Mouse (Mus musculus): Measurements from ENCODE around the gene Arhgef7. TPM values are rescaled to one million over a fixed set of nuclear protein-coding genes. Genes with fewer than 3 reads are reported as not detected.

Gene Arhgef7
- total and polyA plus RNA-seq, 3 experiments: 59.7 to 117 (median 114) TPM

- intact Hi-C loops (cut with DNase I): no loop called here
- 65% methylated on average over 3 of the region's 3 CpGs for WGBS
- H3K79me2 ChIP-seq (replicated peaks; ENCODE audit: control insufficient read depth, insufficient read depth, low read length): no peaks in the 10 kb centered on the region
- no peak overlapping the region for H3K4me3 ChIP-seq
- peaks cover 6% of the 10 kb centered on the region; the same call in 1 of the 2 replicates for H3K4me1 ChIP-seq (ENCODE audit: control insufficient read depth, insufficient read depth, low read length)
- DNase-seq: no peak
- no peak overlapping the region for H3K27ac ChIP-seq
- 0 out of 2 replicates have a peak, but pooled peaks cover 3% of the 10 kb centered on the region for H3K36me3 ChIP-seq (ENCODE audit: control insufficient read depth, insufficient read depth, low read length)
- no peaks in the 10 kb centered on the region for H3K27me3 ChIP-seq (ENCODE audit: control insufficient read depth, insufficient read depth, low read length)
- H3K9ac ChIP-seq (ENCODE audit: low read depth, low read length): no peak overlapping the region
- TF ChIP-seq POLR2A (IDR thresholded peaks at IDR 0.05; ENCODE audit: insufficient read depth, low read depth, low read length) (no peak), CTCF (IDR thresholded peaks at IDR 0.05) (no peak), EP300 (IDR thresholded peaks at IDR 0.05; ENCODE audit: insufficient read depth, low read depth, low read length) (no peak)
Measured at GRCm38 (mm10) chr8:11825756-11826155, 98.2 kb downstream of the Arhgef7 start.

- no peak overlapping the region for H3K4me3 ChIP-seq
- H3K4me1 ChIP-seq (ENCODE audit: control insufficient read depth, insufficient read depth, low read length): peaks cover 4% of the 10 kb centered on the region; the same call in 1 of the 2 replicates
- TF ChIP-seq POLR2A (IDR thresholded peaks at IDR 0.05; ENCODE audit: insufficient read depth, low read depth, low read length) (no peak), EP300 (IDR thresholded peaks at IDR 0.05; ENCODE audit: insufficient read depth, low read depth, low read length) (no peak), CTCF (IDR thresholded peaks at IDR 0.05) (no peak)
- H3K27ac ChIP-seq: no peak overlapping the region
- 38% methylated on average over 3 of the region's 3 CpGs for WGBS
- no peaks in the 10 kb centered on the region for H3K79me2 ChIP-seq (replicated peaks; ENCODE audit: control insufficient read depth, insufficient read depth, low read length)
- no peak for DNase-seq
- no peak overlapping the region for H3K9ac ChIP-seq (ENCODE audit: low read depth, low read length)
- no peaks in the 10 kb centered on the region for H3K27me3 ChIP-seq (ENCODE audit: control insufficient read depth, insufficient read depth, low read length)
- intact Hi-C loops (cut with DNase I): no loop called here
- 0 out of 2 replicates have a peak, but pooled peaks cover 3% of the 10 kb centered on the region for H3K36me3 ChIP-seq (ENCODE audit: control insufficient read depth, insufficient read depth, low read length)
Measured at GRCm38 (mm10) chr8:11827312-11827711, 99.8 kb downstream of the Arhgef7 start.

GRCm38 (mm10) chr8:11830214-11831046, 102.9 kb downstream of the Arhgef7 start:
- no peak overlapping the region for H3K9ac ChIP-seq (ENCODE audit: low read depth, low read length)
- no peaks in the 10 kb centered on the region for H3K27me3 ChIP-seq (ENCODE audit: control insufficient read depth, insufficient read depth, low read length)
- H3K4me1 ChIP-seq (ENCODE audit: control insufficient read depth, insufficient read depth, low read length): peaks cover 2% of the 10 kb centered on the region; the same call in 1 of the 2 replicates
- no peaks in the 10 kb centered on the region for H3K36me3 ChIP-seq (ENCODE audit: control insufficient read depth, insufficient read depth, low read length)
- intact Hi-C loops (cut with DNase I): no loop called here
- TF ChIP-seq POLR2A (IDR thresholded peaks at IDR 0.05; ENCODE audit: insufficient read depth, low read depth, low read length): no peak
- TF ChIP-seq EP300 (IDR thresholded peaks at IDR 0.05; ENCODE audit: insufficient read depth, low read depth, low read length): no peak
- TF ChIP-seq CTCF (IDR thresholded peaks at IDR 0.05): no peak
- no peaks in the 10 kb centered on the region for H3K79me2 ChIP-seq (replicated peaks; ENCODE audit: control insufficient read depth, insufficient read depth, low read length)
- 80% methylated on average over 16 of the region's 16 CpGs for WGBS
- H3K27ac ChIP-seq: no peak overlapping the region
- H3K4me3 ChIP-seq: no peak overlapping the region
- no peak for DNase-seq

GRCm38 (mm10) chr8:11831174-11831573, 103.7 kb downstream of the Arhgef7 start:
- Histone ChIP-seq H3K36me3 (ENCODE audit: control insufficient read depth, insufficient read depth, low read length) (no peaks in the 10 kb centered on the region), H3K9ac (ENCODE audit: low read depth, low read length) (no peak overlapping the region), H3K27ac (no peak overlapping the region), H3K27me3 (ENCODE audit: control insufficient read depth, insufficient read depth, low read length) (no peaks in the 10 kb centered on the region), H3K4me3 (no peak overlapping the region), H3K79me2 (replicated peaks; ENCODE audit: control insufficient read depth, insufficient read depth, low read length) (no peaks in the 10 kb centered on the region), H3K4me1 (ENCODE audit: control insufficient read depth, insufficient read depth, low read length) (peaks cover 2% of the 10 kb centered on the region; the same call in 1 of the 2 replicates)
- intact Hi-C loops (cut with DNase I): no loop called here
- 76% methylated on average over 10 of the region's 10 CpGs for WGBS
- TF ChIP-seq POLR2A (IDR thresholded peaks at IDR 0.05; ENCODE audit: insufficient read depth, low read depth, low read length) (no peak), CTCF (IDR thresholded peaks at IDR 0.05) (no peak), EP300 (IDR thresholded peaks at IDR 0.05; ENCODE audit: insufficient read depth, low read depth, low read length) (no peak)
- DNase-seq: no peak

- H3K4me1 ChIP-seq (ENCODE audit: control insufficient read depth, insufficient read depth, low read length): peaks cover 2% of the 10 kb centered on the region; the same call in 1 of the 2 replicates
- H3K27ac ChIP-seq: no peak overlapping the region
- intact Hi-C loops (cut with DNase I): no loop called here
- H3K79me2 ChIP-seq (replicated peaks; ENCODE audit: control insufficient read depth, insufficient read depth, low read length): no peaks in the 10 kb centered on the region
- no peak for DNase-seq
- no peaks in the 10 kb centered on the region for H3K27me3 ChIP-seq (ENCODE audit: control insufficient read depth, insufficient read depth, low read length)
- no peaks in the 10 kb centered on the region for H3K36me3 ChIP-seq (ENCODE audit: control insufficient read depth, insufficient read depth, low read length)
- H3K9ac ChIP-seq (ENCODE audit: low read depth, low read length): no peak overlapping the region
- no peak overlapping the region for H3K4me3 ChIP-seq
- TF ChIP-seq CTCF (IDR thresholded peaks at IDR 0.05): no peak
- TF ChIP-seq EP300 (IDR thresholded peaks at IDR 0.05; ENCODE audit: insufficient read depth, low read depth, low read length): no peak
- no peak for TF ChIP-seq POLR2A (IDR thresholded peaks at IDR 0.05; ENCODE audit: insufficient read depth, low read depth, low read length)
- 79% methylated on average over 5 of the region's 5 CpGs for WGBS
Measured at GRCm38 (mm10) chr8:11831939-11832338, 104.4 kb downstream of the Arhgef7 start.

GRCm38 (mm10) chr8:11833157-11833556, 105.6 kb downstream of the Arhgef7 start:
- Histone ChIP-seq H3K27ac (no peak overlapping the region), H3K9ac (ENCODE audit: low read depth, low read length) (no peak overlapping the region), H3K36me3 (ENCODE audit: control insufficient read depth, insufficient read depth, low read length) (no peaks in the 10 kb centered on the region), H3K27me3 (ENCODE audit: control insufficient read depth, insufficient read depth, low read length) (no peaks in the 10 kb centered on the region), H3K4me3 (no peak overlapping the region), H3K79me2 (replicated peaks; ENCODE audit: control insufficient read depth, insufficient read depth, low read length) (no peaks in the 10 kb centered on the region), H3K4me1 (ENCODE audit: control insufficient read depth, insufficient read depth, low read length) (no peaks in the 10 kb centered on the region)
- TF ChIP-seq POLR2A (IDR thresholded peaks at IDR 0.05; ENCODE audit: insufficient read depth, low read depth, low read length) (no peak), EP300 (IDR thresholded peaks at IDR 0.05; ENCODE audit: insufficient read depth, low read depth, low read length) (no peak), CTCF (IDR thresholded peaks at IDR 0.05) (no peak)
- intact Hi-C loops (cut with DNase I): no loop called here
- DNase-seq: no peak
- 91% methylated on average over 4 of the region's 4 CpGs for WGBS
